Mouse (Mus musculus): ENCODE results near the gene Akt1s1. TPM values are rescaled to one million over a fixed set of nuclear protein-coding genes. Genes with fewer than 3 reads are reported as not detected.

Akt1s1 gene
- polyA plus RNA-seq, 2 experiments, result 70.5 to 179 TPM

DNA sequence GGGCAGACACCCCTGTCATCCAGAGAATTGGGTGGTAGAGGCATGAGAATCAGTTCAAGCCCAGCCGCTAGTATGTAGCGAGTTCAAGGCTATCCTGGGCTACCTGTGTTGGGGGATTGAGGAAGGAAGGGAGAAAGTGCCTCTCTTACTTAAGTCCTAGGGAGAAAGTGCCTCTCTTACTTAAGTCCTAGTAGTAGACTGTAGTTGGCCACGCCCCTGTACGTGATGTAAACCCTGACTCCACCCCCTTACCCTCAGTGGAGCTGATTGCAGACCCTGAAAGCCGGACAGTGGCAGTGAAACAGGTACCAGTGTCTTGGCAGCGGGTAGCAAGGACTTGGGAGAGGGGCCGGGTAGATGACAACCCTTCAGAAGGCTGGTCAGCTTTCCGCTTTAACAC, 9.1 kb downstream of the Akt1s1 start:
- H3K27me3 ChIP-seq (ENCODE audit: control insufficient read depth, insufficient read depth, low read length), result no peaks in the 10 kb centered on the region
- DNase-seq (ENCODE audit: low spot score), result peak; percentile 48
- H3K4me2 ChIP-seq (replicated peaks; ENCODE audit: low read depth, low read length, severe bottlenecking), result peak overlapping the region; percentile 92
- H3K4me3 ChIP-seq (replicated peaks; ENCODE audit: low read length), result peak overlapping the region; percentile 74
- peak overlapping the region; percentile 76 for H3K9ac ChIP-seq (ENCODE audit: low read depth, low read length, severe bottlenecking)
- no peak overlapping the region for H3K27ac ChIP-seq (replicated peaks; ENCODE audit: low read depth, low read length)
- H3K9me3 ChIP-seq (ENCODE audit: control insufficient read depth, low read length), result no peaks in the 10 kb centered on the region
- peaks cover 25% of the 10 kb centered on the region for H3K36me3 ChIP-seq (ENCODE audit: control insufficient read depth, insufficient read depth, low read length)
- peaks cover 21% of the 10 kb centered on the region for H3K4me1 ChIP-seq (ENCODE audit: control insufficient read depth, insufficient read depth, low read length)
- no peak for TF ChIP-seq POLR2A (IDR thresholded peaks at IDR 0.05; ENCODE audit: borderline replicate concordance, extremely low read depth, insufficient read depth, insufficient read length)
- ATAC-seq (ENCODE audit: low FRiP score, low read depth), result no peak
- 27% methylated on average over 8 of the region's 8 CpGs for WGBS

GRCm38 (mm10) chr7:44859896-44860295, 11.1 kb downstream of the Akt1s1 start:
- Histone ChIP-seq H3K4me2 (replicated peaks; ENCODE audit: low read depth, low read length, severe bottlenecking) (no peak overlapping the region), H3K4me3 (replicated peaks; ENCODE audit: low read length) (no peak overlapping the region), H3K9ac (ENCODE audit: low read depth, low read length, severe bottlenecking) (no peak overlapping the region), H3K27ac (replicated peaks; ENCODE audit: low read depth, low read length) (no peak overlapping the region), H3K9me3 (ENCODE audit: control insufficient read depth, low read length) (no peaks in the 10 kb centered on the region), H3K27me3 (ENCODE audit: control insufficient read depth, insufficient read depth, low read length) (no peaks in the 10 kb centered on the region), H3K4me1 (ENCODE audit: control insufficient read depth, insufficient read depth, low read length) (peaks cover 12% of the 10 kb centered on the region), H3K36me3 (ENCODE audit: control insufficient read depth, insufficient read depth, low read length) (peaks cover 41% of the 10 kb centered on the region)
- ATAC-seq (ENCODE audit: low FRiP score, low read depth) (no peak), DNase-seq (ENCODE audit: low spot score) (no peak)
- 93% methylated on average over 11 of the region's 11 CpGs for WGBS
- TF ChIP-seq POLR2A (IDR thresholded peaks at IDR 0.05; ENCODE audit: borderline replicate concordance, extremely low read depth, insufficient read depth, insufficient read length), result no peak

DNA sequence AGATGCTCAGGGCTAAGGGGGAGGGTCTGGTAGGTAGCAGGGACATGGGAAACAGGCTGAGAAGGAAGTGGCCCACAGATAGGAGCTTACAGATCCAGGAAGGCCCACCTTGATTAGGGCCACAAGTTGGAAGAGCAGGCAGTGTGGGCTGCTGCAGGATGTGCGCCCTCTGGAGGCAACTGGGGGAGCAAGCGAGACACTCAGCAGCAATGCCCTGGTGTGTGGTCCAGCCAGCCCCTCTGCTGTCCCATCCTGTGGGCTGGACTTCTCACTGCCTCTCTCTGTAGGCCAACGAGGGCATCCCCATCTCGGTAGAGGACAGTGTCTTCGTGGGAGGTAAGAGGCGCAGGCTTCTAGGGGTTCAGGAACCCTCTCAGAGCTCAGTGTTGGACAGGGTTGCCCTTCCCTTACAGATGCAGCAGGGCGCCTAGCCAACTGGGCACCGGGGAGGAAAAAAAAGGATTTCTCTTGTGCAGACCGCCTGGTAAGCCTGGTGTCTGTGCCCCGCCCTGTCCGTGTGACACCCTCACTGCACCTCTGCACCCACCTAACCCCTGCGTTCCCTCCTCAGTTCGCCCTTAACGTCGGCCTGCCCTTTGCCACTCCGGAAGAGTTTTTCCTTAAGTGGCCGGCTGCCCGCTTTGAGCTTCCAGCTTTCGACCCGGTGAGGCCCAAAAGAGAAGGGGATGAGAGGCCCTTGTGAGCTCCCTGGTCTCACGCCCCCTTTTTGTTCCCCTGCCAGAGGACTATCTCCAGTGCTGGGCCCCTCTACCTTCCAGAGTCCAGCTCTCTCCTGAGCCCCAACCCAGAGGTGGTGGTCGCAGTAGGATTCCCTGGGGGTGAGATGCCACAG, 12.0 kb downstream of the Akt1s1 start:
- H3K36me3 ChIP-seq (ENCODE audit: control insufficient read depth, insufficient read depth, low read length), result peaks cover 50% of the 10 kb centered on the region
- DNase-seq (ENCODE audit: low spot score), result peak; percentile 69
- no peaks in the 10 kb centered on the region for H3K9me3 ChIP-seq (ENCODE audit: control insufficient read depth, low read length)
- H3K27ac ChIP-seq (replicated peaks; ENCODE audit: low read depth, low read length), result 0 out of 2 replicates have a peak overlapping the region, but pooled peaks have one; percentile 13
- no peak for TF ChIP-seq POLR2A (IDR thresholded peaks at IDR 0.05; ENCODE audit: borderline replicate concordance, extremely low read depth, insufficient read depth, insufficient read length)
- no peak overlapping the region for H3K9ac ChIP-seq (ENCODE audit: low read depth, low read length, severe bottlenecking)
- WGBS, result 64% methylated on average over 21 of the region's 22 CpGs
- H3K4me1 ChIP-seq (ENCODE audit: control insufficient read depth, insufficient read depth, low read length), result peaks cover 16% of the 10 kb centered on the region
- peak; percentile 19 for ATAC-seq (ENCODE audit: low FRiP score, low read depth)
- H3K4me2 ChIP-seq (replicated peaks; ENCODE audit: low read depth, low read length, severe bottlenecking), result no peak overlapping the region
- no peak overlapping the region for H3K4me3 ChIP-seq (replicated peaks; ENCODE audit: low read length)
- H3K27me3 ChIP-seq (ENCODE audit: control insufficient read depth, insufficient read depth, low read length), result no peaks in the 10 kb centered on the region

DNA sequence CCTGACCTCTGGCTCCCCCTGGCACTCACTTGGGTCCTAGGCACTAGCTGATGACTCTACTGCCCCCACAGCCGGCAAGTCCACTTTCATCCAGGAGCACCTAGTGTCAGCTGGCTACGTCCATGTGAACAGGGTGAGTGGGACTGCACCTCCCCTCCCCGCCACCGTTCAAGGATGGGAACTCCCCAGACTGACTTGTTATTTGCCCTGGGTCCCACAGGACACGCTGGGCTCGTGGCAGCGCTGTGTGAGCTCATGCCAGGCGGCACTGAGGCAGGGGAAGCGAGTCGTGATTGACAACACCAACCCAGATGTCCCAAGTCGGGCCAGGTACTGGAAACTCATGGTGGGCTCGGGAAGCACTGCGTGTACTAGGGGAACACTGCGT, 12.6 kb downstream of the Akt1s1 start:
- Histone ChIP-seq H3K4me1 (ENCODE audit: control insufficient read depth, insufficient read depth, low read length) (peaks cover 20% of the 10 kb centered on the region), H3K36me3 (ENCODE audit: control insufficient read depth, insufficient read depth, low read length) (peaks cover 56% of the 10 kb centered on the region), H3K27me3 (ENCODE audit: control insufficient read depth, insufficient read depth, low read length) (no peaks in the 10 kb centered on the region), H3K4me2 (replicated peaks; ENCODE audit: low read depth, low read length, severe bottlenecking) (no peak overlapping the region), H3K9me3 (ENCODE audit: control insufficient read depth, low read length) (no peaks in the 10 kb centered on the region), H3K4me3 (replicated peaks; ENCODE audit: low read length) (no peak overlapping the region), H3K9ac (ENCODE audit: low read depth, low read length, severe bottlenecking) (no peak overlapping the region), H3K27ac (replicated peaks; ENCODE audit: low read depth, low read length) (no peak overlapping the region)
- 84% methylated on average over 14 of the region's 14 CpGs for WGBS
- no peak for ATAC-seq (ENCODE audit: low FRiP score, low read depth)
- no peak for DNase-seq (ENCODE audit: low spot score)
- no peak for TF ChIP-seq POLR2A (IDR thresholded peaks at IDR 0.05; ENCODE audit: borderline replicate concordance, extremely low read depth, insufficient read depth, insufficient read length)

- TF ChIP-seq POLR2A (IDR thresholded peaks at IDR 0.05; ENCODE audit: borderline replicate concordance, extremely low read depth, insufficient read depth, insufficient read length), result no peak
- Histone ChIP-seq H3K36me3 (ENCODE audit: control insufficient read depth, insufficient read depth, low read length) (peaks cover 60% of the 10 kb centered on the region), H3K27ac (replicated peaks; ENCODE audit: low read depth, low read length) (no peak overlapping the region), H3K9ac (ENCODE audit: low read depth, low read length, severe bottlenecking) (no peak overlapping the region), H3K4me1 (ENCODE audit: control insufficient read depth, insufficient read depth, low read length) (peaks cover 27% of the 10 kb centered on the region), H3K4me2 (replicated peaks; ENCODE audit: low read depth, low read length, severe bottlenecking) (no peak overlapping the region), H3K27me3 (ENCODE audit: control insufficient read depth, insufficient read depth, low read length) (no peaks in the 10 kb centered on the region), H3K4me3 (replicated peaks; ENCODE audit: low read length) (no peak overlapping the region), H3K9me3 (ENCODE audit: control insufficient read depth, low read length) (no peaks in the 10 kb centered on the region)
- DNase-seq (ENCODE audit: low spot score) (no peak), ATAC-seq (ENCODE audit: low FRiP score, low read depth) (no peak)
- 85% methylated on average over 8 of the region's 8 CpGs for WGBS
Measured at GRCm38 (mm10) chr7:44862434-44862833, 13.6 kb downstream of the Akt1s1 start.

All from limb, embryonic 14.5 days (tissue).